Mouse (Mus musculus): Measurements from ENCODE around the gene Syne3. TPM values are rescaled to one million over a fixed set of nuclear protein-coding genes. Genes with fewer than 3 reads are reported as not detected.

The Syne3 gene
- polyA plus RNA-seq, 1 experiment = 16.4 TPM

- Histone ChIP-seq H3K27me3 (ENCODE audit: control insufficient read depth, insufficient read depth, low read length) (no peaks in the 10 kb centered on the region), H3K4me3 (ENCODE audit: control insufficient read depth, insufficient read depth, low read length) (no peak overlapping the region), H3K27ac (ENCODE audit: control insufficient read depth, insufficient read depth, low read length) (no peak overlapping the region), H3K36me3 (ENCODE audit: control insufficient read depth, insufficient read depth, low read length) (no peaks in the 10 kb centered on the region), H3K4me1 (replicated peaks; ENCODE audit: control insufficient read depth, insufficient read depth, low read length) (no peaks in the 10 kb centered on the region)
- TF ChIP-seq CTCF (IDR thresholded peaks at IDR 0.05; ENCODE audit: borderline replicate concordance, control insufficient read depth, extremely low read depth, insufficient read depth, low read length, poor library complexity) (no peak), POLR2A (IDR thresholded peaks at IDR 0.05; ENCODE audit: control insufficient read depth, extremely low read depth, insufficient read depth, low read length, poor library complexity) (no peak)
- DNase-seq = no peak
- 95% methylated on average over 7 of the region's 7 CpGs for WGBS
Observed at GRCm38 (mm10) chr12:104921071-104921470, 88.5 kb downstream of the Syne3 start.

GRCm38 (mm10) chr12:104919247-104919646 is 90.4 kb downstream of the Syne3 start:
- DNase-seq = no peak
- TF ChIP-seq CTCF (IDR thresholded peaks at IDR 0.05; ENCODE audit: borderline replicate concordance, control insufficient read depth, extremely low read depth, insufficient read depth, low read length, poor library complexity) = no peak
- TF ChIP-seq POLR2A (IDR thresholded peaks at IDR 0.05; ENCODE audit: control insufficient read depth, extremely low read depth, insufficient read depth, low read length, poor library complexity) = no peak
- no peak overlapping the region for H3K4me3 ChIP-seq (ENCODE audit: control insufficient read depth, insufficient read depth, low read length)
- no peaks in the 10 kb centered on the region for H3K36me3 ChIP-seq (ENCODE audit: control insufficient read depth, insufficient read depth, low read length)
- 94% methylated on average over 2 of the region's 2 CpGs for WGBS
- no peak overlapping the region for H3K27ac ChIP-seq (ENCODE audit: control insufficient read depth, insufficient read depth, low read length)
- H3K27me3 ChIP-seq (ENCODE audit: control insufficient read depth, insufficient read depth, low read length) = no peaks in the 10 kb centered on the region
- H3K4me1 ChIP-seq (replicated peaks; ENCODE audit: control insufficient read depth, insufficient read depth, low read length) = no peaks in the 10 kb centered on the region

GRCm38 (mm10) chr12:104917927-104918326 is 91.7 kb downstream of the Syne3 start:
- Histone ChIP-seq H3K4me3 (ENCODE audit: control insufficient read depth, insufficient read depth, low read length) (no peak overlapping the region), H3K4me1 (replicated peaks; ENCODE audit: control insufficient read depth, insufficient read depth, low read length) (peaks cover 3% of the 10 kb centered on the region; the same call in 1 of the 2 replicates), H3K36me3 (ENCODE audit: control insufficient read depth, insufficient read depth, low read length) (no peaks in the 10 kb centered on the region), H3K27me3 (ENCODE audit: control insufficient read depth, insufficient read depth, low read length) (no peaks in the 10 kb centered on the region), H3K27ac (ENCODE audit: control insufficient read depth, insufficient read depth, low read length) (no peak overlapping the region)
- WGBS = over 99% methylated on average over 2 of the region's 2 CpGs
- TF ChIP-seq CTCF (IDR thresholded peaks at IDR 0.05; ENCODE audit: borderline replicate concordance, control insufficient read depth, extremely low read depth, insufficient read depth, low read length, poor library complexity) (no peak), POLR2A (IDR thresholded peaks at IDR 0.05; ENCODE audit: control insufficient read depth, extremely low read depth, insufficient read depth, low read length, poor library complexity) (no peak)
- DNase-seq = no peak

GRCm38 (mm10) chr12:104917297-104917696 is 92.3 kb downstream of the Syne3 start:
- Histone ChIP-seq H3K4me3 (ENCODE audit: control insufficient read depth, insufficient read depth, low read length) (no peak overlapping the region), H3K27ac (ENCODE audit: control insufficient read depth, insufficient read depth, low read length) (no peak overlapping the region), H3K4me1 (replicated peaks; ENCODE audit: control insufficient read depth, insufficient read depth, low read length) (peaks cover 4% of the 10 kb centered on the region; the same call in 1 of the 2 replicates), H3K36me3 (ENCODE audit: control insufficient read depth, insufficient read depth, low read length) (no peaks in the 10 kb centered on the region), H3K27me3 (ENCODE audit: control insufficient read depth, insufficient read depth, low read length) (no peaks in the 10 kb centered on the region)
- no peak for DNase-seq
- WGBS = 45% methylated on average over 4 of the region's 4 CpGs
- TF ChIP-seq POLR2A (IDR thresholded peaks at IDR 0.05; ENCODE audit: control insufficient read depth, extremely low read depth, insufficient read depth, low read length, poor library complexity) (no peak), CTCF (IDR thresholded peaks at IDR 0.05; ENCODE audit: borderline replicate concordance, control insufficient read depth, extremely low read depth, insufficient read depth, low read length, poor library complexity) (no peak)

- TF ChIP-seq POLR2A (IDR thresholded peaks at IDR 0.05; ENCODE audit: control insufficient read depth, extremely low read depth, insufficient read depth, low read length, poor library complexity) = no peak
- no peak for TF ChIP-seq CTCF (IDR thresholded peaks at IDR 0.05; ENCODE audit: borderline replicate concordance, control insufficient read depth, extremely low read depth, insufficient read depth, low read length, poor library complexity)
- WGBS = 91% methylated on average over 8 of the region's 8 CpGs
- H3K27ac ChIP-seq (ENCODE audit: control insufficient read depth, insufficient read depth, low read length) = no peak overlapping the region
- H3K36me3 ChIP-seq (ENCODE audit: control insufficient read depth, insufficient read depth, low read length) = no peaks in the 10 kb centered on the region
- H3K4me3 ChIP-seq (ENCODE audit: control insufficient read depth, insufficient read depth, low read length) = no peak overlapping the region
- H3K4me1 ChIP-seq (replicated peaks; ENCODE audit: control insufficient read depth, insufficient read depth, low read length) = peaks cover 4% of the 10 kb centered on the region; the same call in 1 of the 2 replicates
- H3K27me3 ChIP-seq (ENCODE audit: control insufficient read depth, insufficient read depth, low read length) = no peaks in the 10 kb centered on the region
- no peak for DNase-seq
Observed at GRCm38 (mm10) chr12:104916776-104917175, 92.8 kb downstream of the Syne3 start.

GRCm38 (mm10) chr12:104915681-104916080 is 93.9 kb downstream of the Syne3 start:
- no peaks in the 10 kb centered on the region for H3K27me3 ChIP-seq (ENCODE audit: control insufficient read depth, insufficient read depth, low read length)
- WGBS = 92% methylated on average over 4 of the region's 4 CpGs

GRCm38 (mm10) chr12:104912990-104913389 is 96.6 kb downstream of the Syne3 start:
- Histone ChIP-seq H3K4me3 (ENCODE audit: control insufficient read depth, insufficient read depth, low read length) (no peak overlapping the region), H3K27ac (ENCODE audit: control insufficient read depth, insufficient read depth, low read length) (no peak overlapping the region), H3K36me3 (ENCODE audit: control insufficient read depth, insufficient read depth, low read length) (no peaks in the 10 kb centered on the region), H3K27me3 (ENCODE audit: control insufficient read depth, insufficient read depth, low read length) (no peaks in the 10 kb centered on the region), H3K4me1 (replicated peaks; ENCODE audit: control insufficient read depth, insufficient read depth, low read length) (peaks cover 4% of the 10 kb centered on the region; the same call in 1 of the 2 replicates)
- 11% methylated on average over 3 of the region's 3 CpGs for WGBS
- no peak for DNase-seq
- TF ChIP-seq CTCF (IDR thresholded peaks at IDR 0.05; ENCODE audit: borderline replicate concordance, control insufficient read depth, extremely low read depth, insufficient read depth, low read length, poor library complexity) = no peak
- no peak for TF ChIP-seq POLR2A (IDR thresholded peaks at IDR 0.05; ENCODE audit: control insufficient read depth, extremely low read depth, insufficient read depth, low read length, poor library complexity)

More at GRCm38 (mm10) chr12:104915681-104916080, 93.9 kb downstream of the Syne3 start:
- peaks cover 4% of the 10 kb centered on the region; the same call in 1 of the 2 replicates for H3K4me1 ChIP-seq (replicated peaks; ENCODE audit: control insufficient read depth, insufficient read depth, low read length)
- H3K4me3 ChIP-seq (ENCODE audit: control insufficient read depth, insufficient read depth, low read length) = no peak overlapping the region
- H3K27ac ChIP-seq (ENCODE audit: control insufficient read depth, insufficient read depth, low read length) = no peak overlapping the region
- no peak for DNase-seq
- H3K36me3 ChIP-seq (ENCODE audit: control insufficient read depth, insufficient read depth, low read length) = no peaks in the 10 kb centered on the region
- TF ChIP-seq POLR2A (IDR thresholded peaks at IDR 0.05; ENCODE audit: control insufficient read depth, extremely low read depth, insufficient read depth, low read length, poor library complexity) (no peak), CTCF (IDR thresholded peaks at IDR 0.05; ENCODE audit: borderline replicate concordance, control insufficient read depth, extremely low read depth, insufficient read depth, low read length, poor library complexity) (no peak)

All from thymus, adult 2 months (tissue).